Mouse (Mus musculus) bone marrow, adult 2 months (tissue): ENCODE measurements around the gene Prox1. TPM values are rescaled to one million over a fixed set of nuclear protein-coding genes. Genes with fewer than 3 reads are reported as not detected.

Experiments
- H3K27ac ChIP-seq: fragments of 200-500 bp; 2 replicates; pipeline ENCODE4 v1.5.1; 2012; ENCODE audit warnings: low read depth, mild to moderate bottlenecking, control low read depth, inconsistent platforms, low read length; ENCODE audit not compliant: control insufficient read depth, poor library complexity, insufficient read depth
- H3K4me1 ChIP-seq: fragments of 200-500 bp; 2 replicates; pipeline ENCODE4 v1.6.1; 2011; ENCODE audit warnings: low read length; ENCODE audit not compliant: control insufficient read depth, insufficient read depth
- H3K4me3 ChIP-seq: fragments of 200-500 bp; replicated peaks from 2 replicates; pipeline ENCODE3; 2011; ENCODE audit warnings: mild to moderate bottlenecking, low read depth, low read length, control low read depth; ENCODE audit not compliant: control insufficient read depth
- CTCF ChIP-seq: fragments of 200-500 bp; IDR thresholded peaks from 2 replicates; pipeline ENCODE4 v1.5.1; 2011; ENCODE audit warnings: low read length, control low read depth; ENCODE audit not compliant: control insufficient read depth, insufficient read depth
- POLR2A ChIP-seq: fragments of 200-500 bp; IDR thresholded peaks from 2 replicates; pipeline ENCODE4 v1.6.1; 2011; ENCODE audit warnings: low read depth, mild to moderate bottlenecking, control low read depth, low read length, borderline replicate concordance; ENCODE audit not compliant: control insufficient read depth
- WGBS: fragments of 180-500 bp; shearing (Covaris S2); methylation state at CpG from one replicate; pipeline ENCODE4 v1.1.7; 2018; 5-methylcytosine and 5-hydroxymethylcytosine counted together
- polyA plus RNA-seq: library from polyadenylated mRNA; stranded (reverse); fragments of >200 nt; gene quantifications from 2 replicates; pipeline ENCODE4 v1.2.4, GENCODE M21; 2011; ENCODE audit warnings: low replicate concordance; ENCODE audit not compliant: missing spikeins, insufficient read depth, insufficient read length

Prox1 gene
- polyA plus RNA-seq, 1 experiment: not detected

DNA sequence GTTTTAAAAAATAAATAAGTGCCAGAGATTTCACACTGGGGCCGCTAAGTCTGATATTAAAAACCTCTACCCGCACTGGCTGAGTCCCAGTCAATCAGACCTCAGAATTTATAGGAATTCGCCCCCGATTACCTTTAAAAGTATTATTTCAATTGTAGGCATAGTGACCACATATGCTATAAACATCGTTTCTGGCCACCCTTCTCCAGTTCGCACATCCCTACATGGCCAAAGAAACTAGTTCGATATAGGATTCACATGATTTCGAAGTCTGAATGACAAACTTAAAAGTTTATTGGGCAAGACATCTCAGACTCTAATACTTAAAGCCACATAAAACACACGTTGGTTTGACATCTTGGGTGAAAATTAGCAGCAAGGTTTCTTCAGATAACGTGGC, 827 bp upstream of the Prox1 start:
- Histone ChIP-seq H3K4me3 (no peak overlapping the region), H3K4me1 (no peaks in the 10 kb centered on the region), H3K27ac (no peak overlapping the region)
- no peak for TF ChIP-seq CTCF
- no peak for TF ChIP-seq POLR2A
- WGBS: 5% methylated on average over 10 of the region's 10 CpGs

DNA sequence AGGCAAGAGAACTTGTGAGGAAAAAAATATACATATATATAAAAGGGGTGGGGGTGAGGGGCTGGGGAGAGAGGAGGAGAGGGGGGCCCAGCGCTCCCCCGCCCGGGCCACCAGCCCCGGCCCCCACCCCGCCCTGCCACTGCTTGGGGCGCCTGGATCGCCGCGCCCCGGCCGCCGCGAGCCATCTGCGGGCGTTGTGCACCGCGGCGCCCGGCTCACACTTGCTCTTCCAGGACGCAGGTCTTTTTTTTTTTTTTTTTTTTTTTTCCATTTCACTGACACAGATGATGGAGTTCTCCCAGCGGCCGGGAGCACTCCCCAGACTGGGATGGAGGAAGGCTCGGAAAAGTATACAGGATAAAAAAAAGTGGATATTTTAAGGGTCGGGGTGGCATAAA, 304 bp upstream of the Prox1 start:
- Histone ChIP-seq H3K27ac (no peak overlapping the region), H3K4me3 (no peak overlapping the region), H3K4me1 (no peaks in the 10 kb centered on the region)
- no peak for TF ChIP-seq CTCF
- no peak for TF ChIP-seq POLR2A
- WGBS: 1% methylated on average over 24 of the region's 24 CpGs

DNA sequence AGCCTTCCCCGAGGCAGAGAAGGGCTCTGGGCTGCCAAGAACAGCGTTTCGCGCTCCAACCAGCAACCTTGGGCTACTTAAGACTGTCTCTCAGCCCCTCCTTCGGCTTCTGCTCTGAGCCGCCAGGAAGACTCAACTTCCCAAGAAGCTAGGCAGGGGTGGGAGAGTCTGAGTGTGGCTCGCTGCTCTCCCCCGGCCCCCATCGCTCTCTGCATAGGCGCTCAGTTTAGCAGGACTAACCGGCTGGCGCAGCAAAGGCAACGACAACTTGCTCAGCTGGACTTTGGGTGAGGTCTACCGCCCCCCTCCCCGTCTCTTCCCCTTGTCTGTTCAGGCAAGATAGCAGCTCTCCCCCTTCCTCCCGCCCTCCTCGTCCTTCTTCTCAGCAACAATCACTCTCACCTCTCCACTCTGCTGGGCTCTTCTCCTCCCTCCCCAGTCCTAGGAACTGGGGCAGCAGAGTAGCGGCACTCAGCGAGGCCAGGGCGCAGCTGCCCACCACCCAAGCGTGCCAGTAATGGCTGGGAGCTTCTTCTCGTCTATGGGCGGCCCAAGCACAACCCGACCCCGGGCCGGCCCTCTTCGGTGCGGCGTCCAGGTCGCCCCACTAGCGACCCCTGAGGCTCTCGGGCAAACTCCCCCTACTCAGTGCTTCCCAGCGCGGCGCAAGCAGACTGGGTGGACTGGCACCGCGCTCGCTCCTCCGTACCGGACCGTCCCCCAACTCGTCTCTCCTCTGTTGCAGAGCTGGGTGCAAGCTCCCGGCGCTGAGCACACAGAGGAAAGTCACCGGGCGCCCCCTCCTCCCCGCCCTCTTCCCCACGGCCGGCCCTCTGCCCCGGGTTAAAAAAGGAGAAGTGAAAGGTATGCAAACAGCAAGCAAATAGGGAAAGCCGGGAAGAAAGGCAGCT, 1.5 kb downstream of the Prox1 start:
- WGBS: under 1% methylated on average over 51 of the region's 51 CpGs

DNA sequence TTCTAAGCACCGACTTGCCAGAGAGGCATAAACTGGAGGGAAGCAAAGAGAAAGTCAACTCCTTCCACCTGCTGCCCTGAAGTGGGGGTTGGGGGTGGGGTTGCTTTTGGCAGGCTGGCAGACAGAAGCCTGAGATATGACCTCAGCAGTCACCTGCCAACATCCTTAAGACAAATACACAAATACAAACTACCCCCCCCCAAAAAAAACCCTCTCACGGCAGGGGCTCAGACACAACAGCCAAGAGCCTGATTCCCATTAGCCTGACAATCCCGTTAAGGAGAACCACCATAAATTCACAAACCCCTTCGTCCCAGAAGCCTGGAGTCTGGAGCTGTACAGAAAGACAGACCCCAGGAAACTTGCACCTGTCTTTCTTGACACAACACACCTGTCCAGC, 2.4 kb downstream of the Prox1 start:
- 3% methylated on average over 4 of the region's 4 CpGs for WGBS
- Histone ChIP-seq H3K27ac (no peak overlapping the region), H3K4me3 (no peak overlapping the region), H3K4me1 (no peaks in the 10 kb centered on the region)
- no peak for TF ChIP-seq POLR2A
- no peak for TF ChIP-seq CTCF

More for the DNA sequence above, 1.5 kb downstream of the Prox1 start:
- no peaks in the 10 kb centered on the region for H3K4me1 ChIP-seq
- H3K27ac ChIP-seq: no peak overlapping the region
- no peak overlapping the region for H3K4me3 ChIP-seq
- TF ChIP-seq POLR2A: no peak
- TF ChIP-seq CTCF: no peak

DNA sequence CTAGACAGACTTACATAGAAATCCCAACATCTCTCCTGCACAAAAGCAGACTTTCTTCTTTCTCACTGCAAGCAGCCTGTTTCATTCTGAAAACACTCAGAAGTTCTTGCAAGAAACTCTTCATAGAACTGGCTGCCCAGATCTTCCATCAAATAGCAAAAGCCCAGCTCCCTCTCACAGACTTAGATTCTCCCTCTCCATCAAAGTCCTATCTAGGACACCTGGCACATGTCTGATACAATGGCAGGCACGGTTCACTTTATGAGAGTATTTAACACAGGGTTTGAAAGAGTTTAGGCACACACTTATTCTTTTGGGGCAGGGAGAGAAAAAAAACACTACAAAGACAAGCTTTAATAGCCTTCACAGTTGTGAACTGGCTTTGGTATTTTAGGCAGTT, 2.9 kb downstream of the Prox1 start:
- WGBS: 33% methylated on average over 1 of the region's 1 CpGs
- H3K4me3 ChIP-seq: no peak overlapping the region
- no peak for TF ChIP-seq CTCF
- TF ChIP-seq POLR2A: no peak
- no peak overlapping the region for H3K27ac ChIP-seq
- H3K4me1 ChIP-seq: no peaks in the 10 kb centered on the region

DNA sequence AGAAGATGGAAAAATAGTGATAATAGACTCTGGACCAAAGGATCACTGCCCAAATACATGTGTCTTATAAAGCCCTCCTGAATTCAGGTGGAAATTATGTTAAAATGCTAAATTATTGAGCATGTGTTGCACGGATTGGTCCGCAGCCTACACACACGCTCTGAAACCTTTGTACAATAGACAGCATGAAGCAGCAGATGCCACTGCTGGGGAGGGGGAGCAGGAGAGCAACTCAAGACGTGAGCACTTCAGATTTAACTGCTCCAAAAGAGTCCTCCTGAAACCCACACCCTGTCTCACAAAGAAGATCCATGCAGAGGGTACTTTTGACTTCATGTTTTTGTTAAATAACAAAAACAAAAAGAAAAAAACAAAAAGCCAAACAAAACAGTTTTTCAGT, 5.0 kb downstream of the Prox1 start:
- 62% methylated on average over 4 of the region's 4 CpGs for WGBS
- no peak overlapping the region for H3K4me3 ChIP-seq

DNA sequence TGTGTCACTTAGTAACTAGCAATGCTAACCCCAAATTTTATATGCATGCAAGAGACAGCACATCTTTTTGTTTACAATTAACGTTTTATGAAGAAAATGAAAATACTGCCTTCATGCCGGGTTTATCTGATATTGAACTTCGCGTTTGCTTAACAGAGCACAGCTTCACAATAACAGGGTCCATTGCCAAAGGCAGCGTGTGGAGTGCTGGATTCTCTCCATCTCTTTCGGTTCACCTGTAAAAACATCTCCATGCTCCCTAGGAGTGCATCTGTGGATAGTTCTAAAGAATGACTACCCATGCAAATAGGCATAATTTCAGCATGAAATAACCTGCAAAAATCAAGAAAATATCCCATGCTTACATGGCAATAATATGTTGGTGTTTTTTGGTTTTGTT, 7.0 kb downstream of the Prox1 start:
- no peak for TF ChIP-seq CTCF
- no peak for TF ChIP-seq POLR2A
- WGBS: 83% methylated on average over 6 of the region's 6 CpGs
- no peak overlapping the region for H3K27ac ChIP-seq
- no peak overlapping the region for H3K4me3 ChIP-seq
- H3K4me1 ChIP-seq: no peaks in the 10 kb centered on the region

More for the DNA sequence above, 5.0 kb downstream of the Prox1 start:
- no peak overlapping the region for H3K27ac ChIP-seq
- no peaks in the 10 kb centered on the region for H3K4me1 ChIP-seq
- TF ChIP-seq CTCF: no peak
- TF ChIP-seq POLR2A: no peak

DNA sequence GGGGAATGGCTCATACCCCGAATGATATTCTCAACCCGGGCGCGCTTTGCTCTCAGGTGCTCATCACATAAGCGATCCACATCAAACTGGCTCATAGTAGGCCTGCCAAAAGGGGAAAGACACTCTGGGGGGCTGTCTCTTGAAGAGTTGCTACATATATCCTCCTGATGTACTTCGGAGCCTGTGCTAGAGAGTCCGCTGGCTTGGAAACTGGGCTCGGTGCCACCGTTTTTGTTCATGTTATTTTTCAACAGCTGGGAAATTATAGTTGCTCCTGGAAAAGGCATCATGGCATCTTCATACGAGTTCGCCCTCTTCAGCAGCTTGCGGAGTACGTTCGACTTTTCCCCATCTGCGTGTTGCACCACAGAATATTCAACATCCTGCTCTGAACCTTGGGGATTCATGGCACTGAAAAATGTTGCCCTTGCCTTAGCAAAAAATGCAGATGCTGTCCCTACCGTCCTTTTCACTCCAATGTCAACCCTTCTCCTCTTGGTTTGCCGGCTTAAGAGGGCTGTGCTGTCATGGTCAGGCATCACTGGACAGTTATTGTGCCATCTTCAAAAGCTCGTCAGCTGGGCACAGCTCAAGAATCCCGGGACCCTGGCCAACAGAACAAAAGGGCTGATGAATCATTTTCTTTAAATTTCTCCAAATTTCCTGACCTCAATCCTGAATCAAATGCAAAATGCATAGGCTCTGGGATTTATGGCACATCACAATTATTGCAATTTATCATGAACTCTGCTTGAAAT, 8.6 kb downstream of the Prox1 start:
- Histone ChIP-seq H3K4me3 (no peak overlapping the region), H3K4me1 (no peaks in the 10 kb centered on the region), H3K27ac (no peak overlapping the region)
- WGBS: 82% methylated on average over 19 of the region's 19 CpGs
- TF ChIP-seq POLR2A (no peak), CTCF (no peak)
